Mouse (Mus musculus) adrenal gland, adult 2 months (tissue): ENCODE data around the gene Il1a. TPM values are rescaled to one million over a fixed set of nuclear protein-coding genes. Genes with fewer than 3 reads are reported as not detected.

Experiments
- DNase-seq: peaks from one replicate; pipeline ENCODE4 v3.0.0; 2021
- polyA plus RNA-seq: library from polyadenylated mRNA; depleted of rRNA; stranded (reverse); fragments of >200 nt; gene quantifications from 2 replicates; pipeline ENCODE4 v1.2.3, GENCODE M21; 2012; rRNA removed
- total RNA-seq, 2 experiments: library from RNA; stranded (reverse); gene quantifications; 2 replicates each; pipeline ENCODE4 v1.2.3; 2021

Gene Il1a
- total and polyA plus RNA-seq, 3 experiments: not detected

DNA sequence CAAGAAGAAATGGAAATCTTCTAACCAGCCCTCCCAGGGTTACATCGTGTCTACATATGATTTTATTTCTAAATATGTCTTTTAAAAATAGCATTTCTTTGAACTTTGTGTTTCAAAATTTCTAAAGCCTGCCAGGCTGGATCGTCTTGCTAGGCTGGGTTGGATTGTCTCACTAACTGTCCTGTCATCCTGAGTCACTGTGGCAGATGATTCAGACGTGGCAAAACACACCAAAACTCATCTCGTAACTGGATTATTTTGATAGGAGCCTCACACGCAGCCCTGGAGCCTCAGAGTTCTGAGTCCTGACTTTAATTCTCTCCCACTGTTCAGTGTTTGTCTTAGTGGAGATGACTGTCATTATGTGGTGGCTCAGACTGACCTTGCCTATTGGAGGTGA, 46.7 kb downstream of the Il1a start:
- peak; percentile 63 for DNase-seq

DNA sequence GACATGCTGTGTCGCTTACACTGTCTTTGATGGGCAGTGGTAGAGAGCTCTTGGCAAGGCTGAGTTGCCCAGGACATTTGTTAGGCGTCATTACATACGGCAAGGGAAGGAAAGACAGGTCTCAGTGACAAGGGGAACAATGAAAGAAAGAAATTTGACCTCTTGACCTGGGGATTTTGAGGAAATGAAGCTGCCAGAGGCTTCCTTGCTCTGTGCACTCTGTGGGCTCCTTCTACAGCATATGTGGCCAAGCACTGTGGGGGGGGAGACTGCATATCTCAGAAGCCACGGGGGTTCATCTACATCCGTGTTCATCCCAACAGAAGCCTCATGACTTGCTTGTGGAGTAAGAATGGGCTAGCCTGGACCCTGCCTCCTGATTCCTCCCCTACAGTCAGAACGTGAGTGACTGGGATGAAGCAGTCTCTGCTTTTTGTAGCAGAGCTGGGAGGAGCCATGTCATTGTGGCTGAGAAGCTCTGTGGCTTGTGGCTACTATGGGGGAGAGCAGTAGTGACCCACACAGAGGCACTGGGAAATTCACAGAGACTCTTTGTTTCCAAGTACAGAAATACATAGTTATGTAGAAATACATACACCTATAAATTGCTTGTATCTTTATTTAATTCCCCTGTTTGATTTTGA, 48.5 kb downstream of the Il1a start:
- DNase-seq: no peak

DNA sequence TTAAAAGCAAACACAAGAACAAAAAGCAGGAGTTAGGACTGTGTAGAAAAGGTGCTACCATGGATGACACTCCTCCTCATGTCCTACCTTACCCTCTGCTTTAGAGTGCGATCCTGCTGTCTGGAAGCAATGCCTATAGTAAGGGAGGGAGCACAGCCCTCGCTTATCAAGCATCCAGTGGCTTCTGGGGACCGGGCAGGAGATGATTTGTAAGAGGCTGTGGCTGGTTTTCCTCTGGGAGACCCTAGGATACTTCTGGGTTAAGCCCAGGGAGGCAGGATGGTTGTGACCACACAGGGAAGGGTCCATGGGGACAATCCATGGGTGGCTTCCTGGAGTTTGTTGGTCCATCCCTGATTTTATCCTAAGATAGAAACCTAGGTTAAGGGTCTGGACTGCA, 49.1 kb downstream of the Il1a start:
- DNase-seq: no peak

DNA sequence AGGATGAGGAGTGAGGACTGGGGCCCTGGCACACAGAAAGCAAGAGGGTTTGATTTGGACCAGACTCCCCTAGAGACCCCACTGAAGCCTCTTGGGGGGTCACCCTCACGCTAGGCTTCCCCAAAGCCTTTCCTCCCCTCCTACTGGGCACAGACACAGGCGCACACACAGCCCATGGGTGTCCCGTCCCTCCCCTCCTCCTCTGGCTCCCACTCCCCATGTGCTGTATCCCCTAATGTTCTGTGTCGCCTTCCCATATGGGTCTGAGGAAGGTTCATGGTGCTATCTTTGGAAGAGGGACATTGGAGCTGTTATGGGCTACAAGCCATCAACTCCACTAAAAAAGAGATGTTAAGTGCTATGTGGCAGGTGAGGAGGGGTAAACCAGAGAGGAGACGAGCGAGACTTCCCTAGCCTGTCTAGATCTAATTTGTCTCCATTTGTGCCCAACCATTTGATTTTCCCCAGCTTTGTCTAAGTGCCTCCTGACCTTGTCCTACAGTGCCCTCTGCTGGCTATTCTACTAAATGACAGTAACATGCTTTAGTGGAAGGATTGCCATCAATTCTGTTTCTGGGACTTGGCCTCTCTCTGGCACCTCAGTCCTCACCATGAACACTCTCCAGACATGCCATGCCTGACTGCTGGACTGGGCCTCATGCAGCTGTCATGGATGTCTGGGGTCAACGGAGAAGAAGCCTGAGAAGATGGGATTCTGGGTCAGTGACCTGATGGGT, 51.1 kb downstream of the Il1a start:
- DNase-seq: peak; percentile 58

DNA sequence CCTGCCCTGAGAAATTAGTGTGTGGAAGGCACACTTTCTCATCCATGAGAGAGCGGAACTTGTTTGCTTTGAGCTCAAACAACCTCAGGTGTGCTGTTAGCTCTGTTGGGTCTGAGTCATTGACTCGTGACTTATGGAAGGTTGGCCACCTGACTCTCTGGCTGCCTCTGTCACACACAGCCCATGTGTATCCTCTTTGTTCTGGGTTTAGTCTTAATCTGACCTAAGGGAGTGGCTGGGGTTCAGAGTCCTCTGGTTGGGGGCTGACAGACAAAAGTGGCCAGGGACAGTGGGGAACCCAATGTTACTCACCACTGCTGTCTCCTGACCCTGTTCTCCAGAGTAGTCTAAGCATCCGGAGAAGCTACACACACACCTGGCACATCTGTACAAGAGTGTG, 51.7 kb downstream of the Il1a start:
- no peak for DNase-seq

DNA sequence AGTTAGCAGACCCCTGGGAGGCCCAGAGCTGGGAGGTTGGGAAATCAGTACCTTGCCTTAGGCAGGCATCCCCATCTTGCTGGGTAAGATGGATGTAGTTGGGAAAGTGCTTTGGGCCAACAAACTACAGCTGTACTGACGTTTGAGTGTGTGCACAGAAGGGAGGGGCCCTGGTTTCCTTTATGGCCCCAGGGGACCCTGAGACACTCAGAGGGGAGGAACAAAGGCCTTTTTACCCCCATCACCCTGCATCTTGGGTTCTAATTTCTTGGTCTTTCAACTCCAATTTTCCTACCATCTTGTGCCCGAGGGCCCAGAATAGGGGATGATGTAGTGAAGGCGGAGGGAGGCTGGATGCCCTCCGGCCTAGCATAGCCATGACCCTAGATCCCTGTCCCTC, 53.8 kb downstream of the Il1a start:
- DNase-seq: no peak

DNA sequence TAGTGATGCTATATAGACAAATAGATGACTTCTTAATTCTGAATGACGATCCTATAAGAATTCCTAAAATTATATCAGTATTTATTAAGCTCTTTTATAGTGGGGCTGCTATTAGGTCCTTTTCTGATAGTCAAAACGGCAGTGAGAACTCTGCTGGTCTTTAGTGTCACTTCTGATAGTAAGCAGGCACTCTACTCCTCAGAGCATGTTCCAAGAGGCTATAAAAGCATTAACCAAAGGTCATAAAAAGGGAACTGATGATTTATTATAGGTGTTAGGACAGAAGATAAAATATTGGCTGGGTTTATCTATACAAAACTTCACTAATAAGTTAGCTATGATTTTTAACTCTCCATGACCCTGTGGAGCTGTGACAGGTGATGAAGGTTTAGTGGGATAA, 55.7 kb downstream of the Il1a start:
- DNase-seq: no peak

DNA sequence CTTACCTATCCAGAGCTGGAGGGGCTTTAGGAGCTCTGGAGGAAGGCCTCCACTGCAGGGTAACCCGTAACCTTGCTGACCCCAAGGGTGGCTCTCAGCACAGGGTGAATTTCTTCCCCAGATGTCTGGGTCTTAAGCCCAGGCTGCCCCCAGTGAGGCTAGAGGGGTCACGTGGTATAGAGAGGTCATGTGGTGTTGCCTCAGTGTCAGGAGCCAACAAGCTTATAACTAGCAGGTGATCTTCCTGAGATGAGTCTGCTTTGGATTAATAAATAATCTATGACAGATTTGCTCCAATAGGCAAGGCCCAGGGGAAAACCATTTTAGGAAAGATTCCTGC, 56.2 kb downstream of the Il1a start:
- no peak for DNase-seq

DNA sequence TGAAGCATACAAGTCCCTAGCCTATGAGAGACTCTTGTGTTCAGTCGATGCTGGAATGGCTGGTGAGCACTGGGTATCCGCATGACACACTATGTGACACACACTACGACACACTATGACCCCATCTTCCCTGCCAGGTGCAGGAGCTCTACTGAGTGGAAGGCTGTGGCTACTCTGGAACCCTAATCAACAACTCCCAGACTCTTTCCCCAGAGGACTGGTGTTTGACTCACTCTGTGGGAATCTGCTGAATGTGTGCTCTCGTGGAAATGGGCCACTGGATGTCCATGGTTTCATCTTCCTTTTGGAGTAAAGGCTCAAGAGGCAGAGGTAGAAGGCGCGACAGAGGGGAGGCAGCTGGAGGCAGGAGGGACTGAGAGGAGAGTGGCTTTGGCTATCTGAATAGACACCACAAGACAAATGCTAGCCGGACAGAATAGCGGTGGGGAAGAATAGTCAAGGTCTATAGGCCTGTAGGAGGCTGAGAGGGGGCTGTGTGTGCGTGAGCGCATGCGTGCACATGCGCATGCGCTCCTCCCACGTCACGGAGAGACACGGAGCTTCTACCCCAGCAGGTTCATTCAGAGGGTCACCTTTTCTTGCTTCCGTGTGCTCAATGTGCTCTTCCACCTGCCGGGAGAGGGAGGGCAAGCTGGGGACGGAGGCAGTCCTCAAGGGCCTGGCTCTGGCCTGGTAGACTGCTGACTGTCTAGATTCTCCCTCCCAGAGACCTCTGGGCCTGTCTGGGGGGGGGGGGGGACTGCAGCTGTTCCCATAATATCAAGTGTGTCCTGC, 56.7 kb downstream of the Il1a start:
- no peak for DNase-seq

Other genes with a start within 250 kb of the Il1a start
- 10 to 100 TPM in 1 of 2 experiments, 1 to 10 TPM in 1; 7.5 to 13.4 TPM for gene Ttl, start 244.0 kb downstream of the Il1a start, total RNA-seq
- gene Ttl, start 244.0 kb downstream of the Il1a start, polyA plus RNA-seq: 4.7 and 5.6 TPM in 2 replicates
- gene Polr1b, start 209.0 kb downstream of the Il1a start, total RNA-seq: 10 to 100 TPM; 15.1 to 19.0 TPM
- 15.9 and 16.7 TPM in 2 replicates for gene Polr1b, start 209.0 kb downstream of the Il1a start, polyA plus RNA-seq
- gene Chchd5, start 180.3 kb downstream of the Il1a start, total RNA-seq: 10 to 100 TPM; 22.5 to 27.3 TPM
- 84.8 and 107 TPM in 2 replicates for gene Chchd5, start 180.3 kb downstream of the Il1a start, polyA plus RNA-seq
- gene Slc20a1, start 111.2 kb downstream of the Il1a start, total RNA-seq: 10 to 100 TPM; 12.4 to 14.1 TPM
- gene Slc20a1, start 111.2 kb downstream of the Il1a start, polyA plus RNA-seq: 6.8 and 9.4 TPM in 2 replicates
- gene Ckap2l, start 12.8 kb downstream of the Il1a start, total RNA-seq: 1 to 10 TPM in 1 of 2 experiments, under 1 TPM in 1; 0.97 to 1.7 TPM
- 0.09 and 0.10 TPM in 2 replicates for gene Ckap2l, start 12.8 kb downstream of the Il1a start, polyA plus RNA-seq
- gene Il1b, start 61.2 kb upstream of the Il1a start, total RNA-seq: 1 to 10 TPM in 1 of 2 experiments, under 1 TPM in 1; 0.78 to 1.5 TPM
- gene Il1b, start 61.2 kb upstream of the Il1a start, polyA plus RNA-seq: 0.17 and 0.20 TPM in 2 replicates
- gene F830045P16Rik, start 226.6 kb upstream of the Il1a start, total RNA-seq: not detected
- 0.04 TPM in 1 of 2 replicates, not detected in the other for gene F830045P16Rik, start 226.6 kb upstream of the Il1a start, polyA plus RNA-seq